In the genomic region with DNA sequence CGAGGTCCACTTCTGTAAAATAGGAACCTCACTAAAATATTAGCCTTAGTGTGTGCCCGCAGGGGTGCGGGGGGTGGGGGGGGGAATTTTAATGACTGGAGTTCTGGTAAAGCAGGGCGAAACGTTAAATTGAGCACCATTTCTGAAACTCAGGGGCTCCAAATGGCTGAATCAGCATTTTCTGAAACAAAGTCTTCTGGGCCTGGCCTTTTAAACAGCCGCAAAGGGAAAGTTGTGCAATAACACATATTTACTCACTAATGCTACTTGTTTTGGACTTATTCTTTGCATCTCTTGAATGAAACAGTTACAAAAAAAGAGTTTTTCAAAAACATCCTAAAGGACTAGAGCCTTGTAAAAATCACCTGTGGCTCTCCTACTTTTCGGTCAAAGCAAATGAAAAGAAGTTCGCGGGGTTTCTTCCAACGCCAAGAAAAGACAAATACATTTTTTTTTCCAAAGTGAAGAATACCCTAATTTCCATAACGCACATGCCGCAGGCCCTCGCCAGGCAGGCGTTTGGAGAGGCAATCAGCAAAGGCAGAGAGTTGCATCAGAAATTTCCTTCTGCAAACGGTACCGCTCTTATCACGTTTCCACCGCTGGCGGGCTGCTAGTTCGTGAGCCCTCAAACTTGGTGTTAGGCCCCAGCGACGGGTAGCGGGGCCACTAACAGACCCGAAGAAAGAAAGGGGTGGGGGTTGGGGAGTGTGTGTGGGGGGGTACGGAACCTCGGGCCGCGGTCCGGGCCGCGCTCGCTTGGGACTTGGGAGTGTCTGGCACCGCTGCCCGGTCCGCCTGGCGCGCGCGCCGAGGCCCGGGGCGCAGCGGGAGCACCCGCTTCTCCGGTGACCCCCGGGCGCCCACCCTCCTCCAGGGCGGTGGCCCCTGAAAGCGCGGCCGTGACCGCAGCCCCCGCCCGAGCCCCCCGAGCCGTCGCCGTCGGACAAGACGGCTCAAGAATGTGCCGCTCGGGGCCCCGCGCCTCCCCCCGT, we compare ENCODE assay signal across 8 mouse cellular contexts. TPM values are rescaled to one million over a fixed set of nuclear protein-coding genes. Genes with fewer than 3 reads are reported as not detected.
DNase-seq lines count a peak whose midpoint lies in the region; ATAC-seq and TF ChIP-seq lines count a peak whose summit lies in the region.

No protein-coding gene starts in this region.

- H3K4me2 ChIP-seq in heart, embryonic 15.5 days: peak overlapping the region; percentile 65
- H3K4me2 ChIP-seq in limb, embryonic 15.5 days: peak overlapping the region; percentile 47
- H3K4me2 ChIP-seq in midbrain, postnatal 0 days (ENCODE audit: low read depth, low read length, poor library complexity, severe bottlenecking): peak overlapping the region; percentile 60

- H3K36me3 ChIP-seq in ES-E14 (ENCODE audit: control insufficient read depth, insufficient read depth, low read length, poor library complexity, severe bottlenecking): no peaks in the 10 kb centered on the region
- H3K36me3 ChIP-seq in heart, embryonic 15.5 days: no peaks in the 10 kb centered on the region
- H3K36me3 ChIP-seq in limb, embryonic 15.5 days: 0 out of 2 replicates have a peak, but pooled peaks cover 3% of the 10 kb centered on the region
- no peaks in the 10 kb centered on the region for H3K36me3 ChIP-seq in midbrain, postnatal 0 days (ENCODE audit: insufficient read depth, low read length)
- no peaks in the 10 kb centered on the region for H3K36me3 ChIP-seq in thymus, adult 2 months (ENCODE audit: control insufficient read depth, insufficient read depth, low read length)

- no peaks in the 10 kb centered on the region for H3K4me1 ChIP-seq in ES-E14 (ENCODE audit: control insufficient read depth in 2 of 2, insufficient read depth in 2 of 2, low read length in 2 of 2, poor library complexity in 1 of 2)
- H3K4me1 ChIP-seq in brown adipose tissue, adult 24 weeks (ENCODE audit: control insufficient read depth, insufficient read depth, insufficient read length, low read length): no peaks in the 10 kb centered on the region
- H3K4me1 ChIP-seq in heart, embryonic 15.5 days (replicated peaks): peaks cover 8% of the 10 kb centered on the region
- peaks cover 16% of the 10 kb centered on the region for H3K4me1 ChIP-seq in limb, embryonic 15.5 days
- no peaks in the 10 kb centered on the region; the same call in 1 of the 2 replicates for H3K4me1 ChIP-seq in midbrain, postnatal 0 days (ENCODE audit: insufficient read depth, low read length)
- H3K4me1 ChIP-seq in thymus, adult 2 months (replicated peaks; ENCODE audit: control insufficient read depth, insufficient read depth, low read length): peaks cover 2% of the 10 kb centered on the region; the same call in 1 of the 2 replicates

- no peak overlapping the region for H3K27ac ChIP-seq in ES-E14 (ENCODE audit: insufficient read depth, low read depth, low read length, poor library complexity, severe bottlenecking)
- H3K27ac ChIP-seq in brown adipose tissue, adult 24 weeks (replicated peaks; ENCODE audit: low read depth, low read length): no peak overlapping the region
- peak overlapping the region; percentile 90 for H3K27ac ChIP-seq in heart, embryonic 15.5 days
- peak overlapping the region; percentile 94 for H3K27ac ChIP-seq in limb, embryonic 15.5 days
- no peak overlapping the region for H3K27ac ChIP-seq in midbrain, postnatal 0 days (ENCODE audit: low read depth, low read length)
- H3K27ac ChIP-seq in thymus, adult 2 months (ENCODE audit: control insufficient read depth, insufficient read depth, low read length): no peak overlapping the region

- peak overlapping the region; percentile 56 for H3K9ac ChIP-seq in ES-E14 (ENCODE audit: insufficient read depth, low read depth, low read length, poor library complexity, severe bottlenecking)
- H3K9ac ChIP-seq in heart, embryonic 15.5 days: peak overlapping the region; percentile 86
- H3K9ac ChIP-seq in limb, embryonic 15.5 days: peak overlapping the region; percentile 81
- peak overlapping the region; percentile 24; the same call in 1 of the 2 replicates for H3K9ac ChIP-seq in midbrain, postnatal 0 days (replicated peaks; ENCODE audit: low read length, poor library complexity, severe bottlenecking)

- no peak for TF ChIP-seq CTCF in midbrain, postnatal 0 days (IDR thresholded peaks at IDR 0.05)
- TF ChIP-seq CTCF in thymus, adult 2 months (IDR thresholded peaks at IDR 0.05; ENCODE audit: borderline replicate concordance, control insufficient read depth, extremely low read depth, insufficient read depth, low read length, poor library complexity): no peak

- H3K9me3 ChIP-seq in ES-E14 (ENCODE audit: control insufficient read depth, insufficient read depth, low read depth, low read length): no peaks in the 10 kb centered on the region
- no peaks in the 10 kb centered on the region for H3K9me3 ChIP-seq in heart, embryonic 15.5 days (replicated peaks)
- H3K9me3 ChIP-seq in limb, embryonic 15.5 days: no peaks in the 10 kb centered on the region
- H3K9me3 ChIP-seq in midbrain, postnatal 0 days (ENCODE audit: low read length): no peaks in the 10 kb centered on the region

- DNase-seq in ES-E14 (ENCODE audit: low read depth, low spot score): no peak
- no peak for DNase-seq in midbrain, postnatal 0 days (ENCODE audit: low spot score)
- DNase-seq in thymus, adult 2 months: no peak
- no peak for DNase-seq in thymus, postnatal 14 days
- no peak for DNase-seq in natural killer cell, adult 2 months (ENCODE audit: low spot score in 2 of 2)

- H3K4me3 ChIP-seq in ES-E14 (ENCODE audit: insufficient read depth in 1 of 2, low read depth in 1 of 2, low read length in 2 of 2, poor library complexity in 1 of 2, severe bottlenecking in 1 of 2): peak overlapping the region; percentile 74 to 79
- H3K4me3 ChIP-seq in brown adipose tissue, adult 24 weeks (ENCODE audit: insufficient read depth, low read depth, low read length): peak overlapping the region; percentile 68
- peak overlapping the region; percentile 68 for H3K4me3 ChIP-seq in heart, embryonic 15.5 days
- peak overlapping the region; percentile 62 for H3K4me3 ChIP-seq in limb, embryonic 15.5 days
- H3K4me3 ChIP-seq in midbrain, postnatal 0 days (ENCODE audit: low read depth, low read length): peak overlapping the region; percentile 43
- H3K4me3 ChIP-seq in thymus, adult 2 months (ENCODE audit: control insufficient read depth, insufficient read depth, low read length): no peak overlapping the region

- in situ Hi-C loops in ES-E14 (cut with MboI; ENCODE audit: low sequenced_read_pairs in 2 of 2, unreplicated experiment in 2 of 2): loop anchor here (10.0 to 25.0 kb wide), 2 partner anchors 501 to 509 kb away; no protein-coding TSS in a partner anchor

- 3% methylated on average over 51 of the region's 65 CpGs for WGBS in heart, embryonic 15.5 days
- WGBS in limb, embryonic 15.5 days: 3% methylated on average over 46 of the region's 65 CpGs
- 3% methylated on average over 43 of the region's 65 CpGs for WGBS in midbrain, postnatal 0 days
- WGBS in thymus, adult 2 months: 7% methylated on average over 65 of the region's 65 CpGs

- H3K27me3 ChIP-seq in heart, embryonic 15.5 days: peaks cover 81% of the 10 kb centered on the region
- peaks cover 73% of the 10 kb centered on the region for H3K27me3 ChIP-seq in limb, embryonic 15.5 days
- peaks cover 82% of the 10 kb centered on the region for H3K27me3 ChIP-seq in midbrain, postnatal 0 days (ENCODE audit: insufficient read depth, low read length)
- H3K27me3 ChIP-seq in thymus, adult 2 months (ENCODE audit: control insufficient read depth, insufficient read depth, low read length): peaks cover 8% of the 10 kb centered on the region; the same call in 1 of the 2 replicates

- no peak for TF ChIP-seq POLR2A in thymus, adult 2 months (IDR thresholded peaks at IDR 0.05; ENCODE audit: control insufficient read depth, extremely low read depth, insufficient read depth, low read length, poor library complexity)

- ATAC-seq in heart, embryonic 15.5 days (replicated peaks; ENCODE audit: insufficient number of reproducible peaks, insufficient read depth, low FRiP score, low read depth): peak; percentile 1; the same call in 1 of the 2 replicates
- ATAC-seq in limb, embryonic 15.5 days (ENCODE audit: insufficient number of reproducible peaks, low FRiP score, low TSS enrichment, low read depth): no peak
- ATAC-seq in midbrain, postnatal 0 days (ENCODE audit: low FRiP score): peak; percentile 31; the same call in 1 of the 2 replicates

TF ChIP-seq in ES-E14, 5 proteins besides CTCF, POLR2A, EP300 and RAD21:
- TF ChIP-seq MAFK (IDR thresholded peaks at IDR 0.05; ENCODE audit: insufficient read depth, low read depth, low read length) (peak; percentile 98), CHD2 (IDR thresholded peaks at IDR 0.05; ENCODE audit: low read depth, low read length) (no peak), ZC3H11A (IDR thresholded peaks at IDR 0.05; ENCODE audit: borderline replicate concordance, low read depth, low read length) (0 out of 2 replicates have a peak, but pooled peaks have one; percentile 13), HCFC1 (IDR thresholded peaks at IDR 0.05; ENCODE audit: borderline replicate concordance, insufficient read depth, low read length) (no peak), ZNF384 (IDR thresholded peaks at IDR 0.05; ENCODE audit: low read depth, low read length) (no peak)

RNA-seq across cellular contexts. Expression of a gene that starts 2.3 kb away (rescaled TPM):
- total RNA-seq in ES-E14 (2012; rRNA removed): 33.4 and 94.2 TPM in 2 replicates
- polyA plus RNA-seq in brown adipose tissue, adult 24 weeks (2012; ENCODE audit: insufficient read depth, insufficient read length, missing spikeins): 6.2 and 6.4 TPM in 2 replicates
- 503 and 529 TPM in 2 replicates for polyA plus RNA-seq in heart, embryonic 15.5 days (2015; fragmentation: Nextera tagmentation; extraction: Ambion mirVana)
- polyA plus RNA-seq in limb, embryonic 15.5 days (2015; fragmentation: Nextera tagmentation; extraction: Ambion mirVana): 434 and 451 TPM in 2 replicates
- 94.0 and 110 TPM in 2 replicates for total RNA-seq in midbrain, postnatal 0 days (2014; rRNA removed)
- 43.9 and 44.0 TPM in 2 replicates for polyA plus RNA-seq in midbrain, postnatal 0 days (2015; fragmentation: Nextera tagmentation; extraction: Ambion mirVana)
- polyA plus RNA-seq in thymus, adult 2 months (2012; rRNA removed): 4.7 and 5.8 TPM in 2 replicates

Comparison
In these comparisons a context has a peak if more than half of its experiments do, and no peak if none do; other contexts are left out.
1. H3K27ac ChIP-seq: peak in heart, embryonic 15.5 days (single experiment) and limb, embryonic 15.5 days (single experiment); none in ES-E14 (single experiment), brown adipose tissue, adult 24 weeks (single experiment), midbrain, postnatal 0 days (single experiment) and thymus, adult 2 months (single experiment).
2. H3K9ac ChIP-seq: peak in every context shown above with its lines; median percentile 86 in heart, embryonic 15.5 days; 81 in limb, embryonic 15.5 days; 56 in ES-E14; 24 in midbrain, postnatal 0 days.
3. Peak in every context shown above with its lines, with median percentiles within 50 percentile points of each other: H3K4me2 ChIP-seq.